Mouse (Mus musculus) heart, postnatal 0 days (tissue): ENCODE measurements around the gene Fam83e. TPM values are rescaled to one million over a fixed set of nuclear protein-coding genes. Genes with fewer than 3 reads are reported as not detected.

Source experiments
- ATAC-seq: fragments of 200-750 bp; cut with Nextera tagmentation; 2 replicates; pipeline ENCODE4 v1.8.0; 2017; ENCODE audit warnings: low read depth, moderate number of reproducible peaks, moderate library complexity; ENCODE audit not compliant: insufficient read depth
- DNase-seq: peaks from one replicate; pipeline ENCODE4 v3.0.0-alpha.2; 2016; ENCODE audit warnings: low spot score
- H3K27ac ChIP-seq: fragments of 300-500 bp; sonication (generic); 2 replicates; pipeline ENCODE4 v1.5.1; 2014; ENCODE audit warnings: low read depth, mild to moderate bottlenecking
- H3K27me3 ChIP-seq: fragments of 300-500 bp; sonication (generic); 2 replicates; pipeline ENCODE4 v1.6.1; 2014; ENCODE audit warnings: low read length, mixed read lengths; ENCODE audit not compliant: control insufficient read depth, insufficient read depth
- H3K36me3 ChIP-seq: fragments of 300-500 bp; sonication (generic); replicated peaks from 2 replicates; pipeline ENCODE4 v1.6.1; 2014; ENCODE audit warnings: low read length, mixed read lengths; ENCODE audit not compliant: control insufficient read depth, insufficient read depth
- H3K4me1 ChIP-seq: fragments of 300-500 bp; sonication (generic); 2 replicates; pipeline ENCODE4 v1.6.1; 2014; ENCODE audit warnings: antibody characterized with exemption; ENCODE audit not compliant: control insufficient read depth, insufficient read depth
- H3K4me2 ChIP-seq: fragments of 300-500 bp; sonication (generic); 2 replicates; pipeline ENCODE4 v1.6.1; 2014; ENCODE audit warnings: low read depth, mild to moderate bottlenecking, low read length, moderate library complexity
- H3K4me3 ChIP-seq: fragments of 300-500 bp; sonication (generic); 2 replicates; pipeline ENCODE4 v1.5.1; 2014; ENCODE audit warnings: low read depth, low read length
- H3K9ac ChIP-seq: fragments of 300-500 bp; sonication (generic); replicated peaks from 2 replicates; pipeline ENCODE4 v1.6.1; 2014; ENCODE audit warnings: low read depth, low read length, mixed read lengths
- H3K9me3 ChIP-seq: fragments of 300-500 bp; sonication (generic); replicated peaks from 2 replicates; pipeline ENCODE4 v1.6.1; 2016; ENCODE audit warnings: low read length; ENCODE audit not compliant: control insufficient read depth
- CTCF ChIP-seq: IDR thresholded peaks from 2 replicates; pipeline ENCODE4 v1.5.1; 2016; ENCODE audit warnings: antibody characterized with exemption, control low read depth, low read depth
- EP300 ChIP-seq: IDR thresholded peaks from 2 replicates; pipeline ENCODE4 v1.6.1; 2016; ENCODE audit warnings: antibody characterized with exemption, low read depth
- WGBS: fragments of 180-500 bp; shearing (Covaris S2); extraction: QIAGEN DNeasy Blood & Tissue Kit; methylation state at CpG from one replicate; pipeline ENCODE4 v1.1.7; 2014; 5-methylcytosine and 5-hydroxymethylcytosine counted together
- polyA plus RNA-seq: library from polyadenylated mRNA; unstranded; fragments of >200 nt; fragmentation: Nextera tagmentation; extraction: Ambion mirVana; gene quantifications from 2 replicates; pipeline ENCODE4 v1.2.1, GENCODE M21; 2015
- total RNA-seq: library from RNA; depleted of rRNA; stranded (reverse); fragments of >200 nt; gene quantifications from 2 replicates; pipeline ENCODE4 v1.2.3, GENCODE M21; 2014; ENCODE audit warnings: low replicate concordance

Gene Fam83e
- total and polyA plus RNA-seq, 2 experiments from 2014 or later = 0.07 TPM; not detected in 1

DNA sequence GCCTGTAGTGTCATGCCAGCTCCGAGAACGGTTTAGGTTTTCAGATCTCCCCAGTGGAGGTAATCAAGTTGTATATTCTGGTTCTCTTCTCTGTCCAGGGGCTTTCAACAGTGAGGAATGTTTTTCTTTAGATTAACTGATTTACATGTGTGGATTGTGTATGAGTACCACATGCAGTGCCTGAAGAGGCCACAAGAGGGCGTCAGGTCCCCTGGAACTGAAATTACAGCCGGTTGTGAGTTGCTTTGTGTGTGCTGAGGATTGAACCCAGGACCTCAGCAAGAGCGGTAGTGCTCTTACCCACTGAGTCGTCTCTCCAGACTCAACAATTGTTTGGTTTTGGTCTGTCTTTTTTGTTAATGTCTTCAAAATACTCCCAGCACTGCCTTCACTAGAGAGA lies 25.5 kb downstream of the Fam83e start:
- H3K36me3 ChIP-seq = no peaks in the 10 kb centered on the region
- no peak overlapping the region for H3K4me3 ChIP-seq
- 60% methylated on average over 6 of the region's 6 CpGs for WGBS
- DNase-seq = no peak
- H3K27me3 ChIP-seq = no peaks in the 10 kb centered on the region
- H3K9ac ChIP-seq = no peak overlapping the region
- H3K4me2 ChIP-seq = no peak overlapping the region
- ATAC-seq = no peak
- no peaks in the 10 kb centered on the region for H3K9me3 ChIP-seq
- TF ChIP-seq CTCF = peak; percentile 17
- TF ChIP-seq EP300 = no peak
- H3K27ac ChIP-seq = no peak overlapping the region
- H3K4me1 ChIP-seq = peaks cover 14% of the 10 kb centered on the region

GRCm38 (mm10) chr7:45747450-45747849 lies 26.4 kb downstream of the Fam83e start:
- WGBS = 89% methylated on average over 5 of the region's 5 CpGs
- H3K27me3 ChIP-seq = no peaks in the 10 kb centered on the region
- H3K27ac ChIP-seq = no peak overlapping the region
- peaks cover 14% of the 10 kb centered on the region for H3K4me1 ChIP-seq
- H3K4me2 ChIP-seq = no peak overlapping the region
- no peak overlapping the region for H3K9ac ChIP-seq
- TF ChIP-seq EP300 (no peak), CTCF (no peak)
- no peak for DNase-seq
- no peaks in the 10 kb centered on the region for H3K36me3 ChIP-seq
- H3K9me3 ChIP-seq = no peaks in the 10 kb centered on the region
- no peak for ATAC-seq
- H3K4me3 ChIP-seq = no peak overlapping the region

DNA sequence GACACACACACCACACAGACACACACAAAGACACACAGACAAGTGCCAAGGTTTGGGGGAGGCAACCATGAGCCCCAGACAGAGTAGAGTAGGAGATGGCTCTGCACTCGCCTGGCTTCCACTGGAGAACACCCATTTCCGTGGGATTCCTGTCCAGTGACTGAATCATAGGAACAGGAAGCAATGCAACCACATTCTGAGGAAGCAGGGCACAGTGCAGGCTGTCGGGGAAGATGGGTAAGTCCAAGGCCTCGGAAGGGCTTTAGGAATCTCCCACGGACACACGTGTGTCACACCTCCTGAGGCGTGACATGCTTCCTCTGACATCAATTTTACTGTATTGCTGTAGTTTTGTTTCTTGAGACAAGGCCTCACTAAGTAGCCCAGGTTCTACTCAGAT lies 27.1 kb downstream of the Fam83e start:
- no peaks in the 10 kb centered on the region for H3K27me3 ChIP-seq
- peaks cover 14% of the 10 kb centered on the region for H3K4me1 ChIP-seq
- no peak for DNase-seq
- H3K36me3 ChIP-seq = no peaks in the 10 kb centered on the region
- no peak overlapping the region for H3K4me3 ChIP-seq
- 0 out of 2 replicates have a peak, but pooled peaks have one; percentile 8 for ATAC-seq
- no peak overlapping the region for H3K9ac ChIP-seq
- no peak overlapping the region for H3K4me2 ChIP-seq
- WGBS = 50% methylated on average over 7 of the region's 7 CpGs
- no peaks in the 10 kb centered on the region for H3K9me3 ChIP-seq
- no peak overlapping the region for H3K27ac ChIP-seq
- TF ChIP-seq EP300 (no peak), CTCF (no peak)

GRCm38 (mm10) chr7:45749401-45749800 lies 28.4 kb downstream of the Fam83e start:
- Histone ChIP-seq H3K27ac (no peak overlapping the region), H3K4me2 (no peak overlapping the region), H3K36me3 (no peaks in the 10 kb centered on the region), H3K4me3 (no peak overlapping the region), H3K9me3 (no peaks in the 10 kb centered on the region), H3K9ac (no peak overlapping the region), H3K27me3 (no peaks in the 10 kb centered on the region), H3K4me1 (peaks cover 14% of the 10 kb centered on the region)
- DNase-seq = no peak
- no peak for ATAC-seq
- TF ChIP-seq EP300 (no peak), CTCF (no peak)
- 50% methylated on average over 7 of the region's 10 CpGs for WGBS

DNA sequence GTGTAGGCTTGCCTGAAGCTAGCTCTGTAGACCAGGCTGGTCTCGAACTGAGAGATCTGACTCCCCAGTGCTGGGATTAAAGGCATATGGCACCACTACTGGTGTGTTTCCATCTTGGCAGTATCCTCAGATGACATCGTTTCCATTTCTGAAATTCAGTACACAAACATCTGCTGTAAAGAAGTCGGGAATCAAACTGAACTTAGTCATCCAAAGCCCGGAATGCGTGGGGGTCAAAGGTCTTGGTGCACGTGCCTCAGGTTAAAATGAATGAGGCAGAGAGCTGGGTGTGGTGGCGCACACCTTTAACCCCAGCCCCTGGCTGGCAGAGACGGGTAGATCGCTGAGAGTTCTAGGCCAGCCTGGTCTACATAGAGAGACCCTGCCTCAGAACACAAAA lies 29.1 kb downstream of the Fam83e start:
- Histone ChIP-seq H3K27ac (no peak overlapping the region), H3K9ac (no peak overlapping the region), H3K27me3 (no peaks in the 10 kb centered on the region), H3K4me2 (no peak overlapping the region), H3K36me3 (no peaks in the 10 kb centered on the region), H3K9me3 (no peaks in the 10 kb centered on the region), H3K4me1 (peaks cover 14% of the 10 kb centered on the region), H3K4me3 (no peak overlapping the region)
- TF ChIP-seq EP300 (no peak), CTCF (no peak)
- DNase-seq (no peak), ATAC-seq (no peak)
- 75% methylated on average over 9 of the region's 9 CpGs for WGBS

DNA sequence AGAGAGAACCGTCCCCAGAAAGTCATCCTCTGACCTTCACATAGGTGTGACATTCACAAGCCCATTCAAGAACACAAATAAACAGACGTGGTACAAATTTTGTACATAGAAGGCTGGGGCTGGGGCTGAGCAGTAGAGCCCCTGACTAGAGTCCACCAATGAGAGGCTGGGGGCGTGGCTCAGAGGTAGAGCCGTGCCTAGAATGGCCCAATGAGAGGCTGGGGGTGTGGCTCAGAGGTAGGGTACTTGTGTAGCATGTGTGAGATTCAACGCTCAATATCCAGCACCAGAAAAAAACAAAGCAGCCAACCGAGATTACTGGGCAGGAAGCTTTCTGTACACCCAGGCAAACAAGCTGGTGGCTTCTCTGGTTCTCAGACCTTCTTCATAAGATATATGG lies 34.7 kb downstream of the Fam83e start:
- H3K36me3 ChIP-seq = no peaks in the 10 kb centered on the region
- H3K9ac ChIP-seq = no peak overlapping the region
- peaks cover 33% of the 10 kb centered on the region for H3K27me3 ChIP-seq
- H3K4me2 ChIP-seq = no peak overlapping the region
- no peak for TF ChIP-seq CTCF
- no peak for TF ChIP-seq EP300
- H3K4me1 ChIP-seq = no peaks in the 10 kb centered on the region
- no peaks in the 10 kb centered on the region for H3K9me3 ChIP-seq
- 54% methylated on average over 6 of the region's 6 CpGs for WGBS
- no peak overlapping the region for H3K27ac ChIP-seq
- DNase-seq (no peak), ATAC-seq (no peak)
- no peak overlapping the region for H3K4me3 ChIP-seq
